Mouse (Mus musculus) bone marrow macrophage, adult 2 months (primary cell): ENCODE measurements around the gene Vpreb3. TPM values are rescaled to one million over a fixed set of nuclear protein-coding genes. Genes with fewer than 3 reads are reported as not detected.

Experiments used
- H3K27ac ChIP-seq: 2 replicates; pipeline ENCODE4 v1.5.1; 2012; ENCODE audit warnings: low read depth, low read length; ENCODE audit not compliant: insufficient read depth
- H3K4me1 ChIP-seq: 2 replicates; pipeline ENCODE4 v1.6.1; 2012; ENCODE audit warnings: low read length; ENCODE audit not compliant: control insufficient read depth, insufficient read depth
- H3K4me3 ChIP-seq: 2 replicates; pipeline ENCODE4 v1.5.1; 2012; ENCODE audit warnings: mild to moderate bottlenecking, low read length, moderate library complexity; ENCODE audit not compliant: insufficient read depth
- CTCF ChIP-seq: IDR thresholded peaks from 2 replicates; pipeline ENCODE4 v1.5.1; 2012; ENCODE audit warnings: low read depth, mild to moderate bottlenecking, low read length, moderate library complexity
- POLR2A ChIP-seq: IDR thresholded peaks from 2 replicates; pipeline ENCODE4 v1.6.1; 2012; ENCODE audit warnings: mild to moderate bottlenecking, low read depth, low read length, borderline replicate concordance
- polyA plus RNA-seq: library from polyadenylated mRNA; stranded (reverse); fragments of >200 nt; gene quantifications from 2 replicates; pipeline ENCODE4 v1.2.4, GENCODE M21; 2012; ENCODE audit not compliant: missing spikeins, insufficient read depth, insufficient read length

The Vpreb3 gene
- polyA plus RNA-seq, 1 experiment: not detected

GRCm38 (mm10) chr10:75939481-75940234 lies 3.2 kb upstream of the Vpreb3 start:
- Histone ChIP-seq H3K4me1 (peaks cover 11% of the 10 kb centered on the region), H3K27ac (no peak overlapping the region)
- TF ChIP-seq POLR2A (no peak), CTCF (no peak)

GRCm38 (mm10) chr10:75940520-75940919 lies 2.3 kb upstream of the Vpreb3 start, which contains the start of gene Gm867:
Gm867 (minus strand) TSS chr10:75940672.
- peaks cover 10% of the 10 kb centered on the region for H3K4me1 ChIP-seq
- no peak within 1 kb of the TSS for H3K4me3 ChIP-seq
- H3K27ac ChIP-seq: no peak within 1 kb of the TSS
- TF ChIP-seq POLR2A (no peak), CTCF (no peak)

More at GRCm38 (mm10) chr10:75939481-75940234, 3.2 kb upstream of the Vpreb3 start:
- H3K4me3 ChIP-seq: no peak overlapping the region

DNA sequence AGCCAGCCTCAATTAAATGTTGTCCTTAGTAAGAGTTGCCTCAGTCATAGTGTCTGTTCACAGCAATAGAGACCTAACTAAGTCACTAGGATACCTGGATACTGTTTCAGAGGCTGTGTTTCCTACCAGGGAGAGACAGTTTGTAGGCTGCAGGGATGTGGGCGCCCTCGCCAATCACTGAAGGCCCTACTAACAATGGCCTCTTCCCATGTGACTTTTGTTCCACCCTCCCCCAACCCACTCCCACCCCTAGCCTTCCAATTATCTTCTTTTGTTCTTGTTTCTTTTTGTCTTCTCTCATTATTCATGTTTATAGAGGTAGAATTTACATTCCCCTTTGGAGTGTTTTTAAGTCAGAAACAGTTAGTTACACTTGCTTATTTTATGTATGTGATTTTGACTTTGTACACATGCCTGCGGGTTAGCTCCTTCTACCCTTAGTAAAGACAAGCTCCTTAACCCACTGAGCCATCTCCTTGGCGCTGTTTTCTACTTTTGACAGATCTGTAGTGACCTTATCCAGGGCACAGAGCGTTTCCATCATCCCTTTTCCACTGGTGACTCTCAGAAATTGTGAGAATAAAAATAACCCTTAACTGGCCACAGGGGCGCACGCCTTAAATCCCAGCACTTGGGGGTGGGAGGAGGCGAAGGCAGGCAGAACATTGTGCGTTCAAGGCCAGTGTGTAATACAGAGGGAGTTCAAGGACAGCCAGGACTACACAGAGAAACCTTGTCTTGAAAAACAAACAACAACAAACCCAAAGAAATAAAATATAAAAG lies 1.6 kb upstream of the Vpreb3 start:
- Histone ChIP-seq H3K4me3 (no peak overlapping the region), H3K27ac (no peak overlapping the region), H3K4me1 (peaks cover 8% of the 10 kb centered on the region)
- TF ChIP-seq CTCF: no peak
- no peak for TF ChIP-seq POLR2A

- H3K4me3 ChIP-seq: no peak overlapping the region
- H3K27ac ChIP-seq: no peak overlapping the region
- TF ChIP-seq POLR2A: no peak
- TF ChIP-seq CTCF: no peak
- peaks cover 8% of the 10 kb centered on the region for H3K4me1 ChIP-seq
These were observed 1.4 kb downstream of the Vpreb3 start for GRCm38 (mm10) chr10:75944066-75944772.

- TF ChIP-seq POLR2A (no peak), CTCF (no peak)
These were observed 2.4 kb downstream of the Vpreb3 start for GRCm38 (mm10) chr10:75945213-75945612.

DNA sequence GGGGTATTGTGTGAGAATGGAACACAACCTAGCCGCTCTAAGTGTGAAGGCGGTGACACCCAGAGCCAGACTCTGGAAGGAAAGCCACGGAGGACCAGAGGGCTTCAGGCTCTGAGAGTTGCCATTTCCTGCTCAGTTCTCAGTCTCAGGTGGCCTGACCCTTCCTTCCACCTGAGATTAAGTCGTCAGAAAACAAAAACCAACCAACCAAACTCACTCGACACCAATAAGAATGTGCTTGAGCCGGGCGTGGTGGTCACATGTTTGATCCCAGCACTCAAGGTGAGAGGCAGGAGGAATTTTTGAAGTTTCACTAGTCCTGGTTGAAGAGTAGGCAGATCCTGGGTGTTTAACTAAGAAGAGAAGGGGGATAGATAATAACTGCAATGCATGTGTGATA lies 3.0 kb downstream of the Vpreb3 start:
- no peak overlapping the region for H3K4me3 ChIP-seq
- no peak overlapping the region for H3K27ac ChIP-seq
- TF ChIP-seq CTCF: no peak
- TF ChIP-seq POLR2A: no peak
- peaks cover 8% of the 10 kb centered on the region for H3K4me1 ChIP-seq

More at GRCm38 (mm10) chr10:75945213-75945612, 2.4 kb downstream of the Vpreb3 start:
- H3K27ac ChIP-seq: no peak overlapping the region
- peaks cover 8% of the 10 kb centered on the region for H3K4me1 ChIP-seq
- no peak overlapping the region for H3K4me3 ChIP-seq

DNA sequence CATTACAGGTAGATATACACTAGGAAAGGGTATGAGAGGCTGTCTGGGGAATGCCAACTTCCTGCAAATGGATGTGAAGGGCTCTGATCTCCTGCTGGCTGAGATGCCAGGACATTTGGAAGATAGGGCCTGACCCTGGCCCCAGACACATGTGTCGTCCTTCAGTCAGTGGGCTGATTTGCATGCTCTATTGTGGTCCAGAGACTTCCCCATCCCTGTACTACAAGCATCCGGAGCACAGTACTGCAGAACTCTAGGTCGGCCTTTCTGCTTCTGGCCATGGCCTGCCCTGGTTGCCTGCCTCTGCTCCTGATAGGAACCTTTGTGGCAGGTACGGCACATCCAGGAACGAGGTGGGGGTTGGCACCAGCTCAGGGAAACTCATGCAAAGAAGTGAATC lies 5.2 kb downstream of the Vpreb3 start:
- peaks cover 11% of the 10 kb centered on the region for H3K4me1 ChIP-seq
- TF ChIP-seq CTCF: no peak
- no peak for TF ChIP-seq POLR2A
- H3K27ac ChIP-seq: no peak overlapping the region
- H3K4me3 ChIP-seq: no peak overlapping the region

DNA sequence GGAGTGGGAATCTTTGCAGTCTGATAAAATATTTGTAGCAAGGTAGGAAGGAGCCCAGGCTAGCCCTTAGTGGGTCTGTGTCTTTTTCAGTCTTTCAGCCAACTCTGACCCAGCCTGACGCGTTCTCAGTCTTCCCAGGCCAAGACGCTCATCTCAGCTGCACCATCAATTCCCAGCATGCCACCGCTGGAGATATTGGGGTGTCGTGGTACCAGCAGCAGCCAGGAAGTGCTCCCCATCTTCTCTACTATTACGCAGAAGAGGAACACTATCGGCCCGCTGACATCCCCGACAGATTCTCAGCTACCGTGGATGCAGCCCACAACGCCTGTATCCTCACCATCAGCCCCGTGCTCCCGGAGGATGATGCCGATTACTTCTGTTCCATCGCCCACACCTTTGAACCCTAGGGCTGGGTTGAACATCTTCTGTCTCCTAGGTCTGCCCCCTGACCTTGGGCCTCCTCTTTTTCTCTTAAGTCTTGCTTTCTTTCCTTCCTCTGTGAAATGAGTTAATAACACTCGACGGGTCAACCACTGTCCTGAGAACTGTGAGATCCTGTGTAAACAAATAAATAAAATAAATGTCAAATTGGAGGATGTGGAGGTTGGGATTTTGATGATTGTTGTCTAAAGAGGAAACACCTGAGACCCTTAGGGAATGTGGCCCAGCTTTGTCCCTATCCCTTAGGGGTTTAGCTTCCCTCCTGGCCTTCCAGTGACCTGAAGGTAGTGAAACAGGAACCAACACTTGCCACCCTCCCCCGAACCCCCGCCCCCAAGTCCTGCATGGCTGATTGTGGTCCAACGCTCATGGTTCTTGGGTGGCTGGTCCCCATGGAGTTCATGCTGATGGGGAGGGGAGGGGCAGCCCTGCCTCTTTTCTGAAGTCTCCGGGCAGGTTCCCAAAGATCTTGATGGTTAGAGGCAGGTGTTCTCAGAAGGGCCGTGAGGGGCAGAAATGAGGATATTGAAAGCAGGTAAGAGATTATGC lies 6.5 kb downstream of the Vpreb3 start:
- TF ChIP-seq CTCF (no peak), POLR2A (no peak)
- Histone ChIP-seq H3K27ac (no peak overlapping the region), H3K4me3 (no peak overlapping the region), H3K4me1 (peaks cover 6% of the 10 kb centered on the region)
